Mouse (Mus musculus): ENCODE results near the gene Hook2.

- TF ChIP-seq CTCF (IDR thresholded peaks at IDR 0.05; ENCODE audit: borderline replicate concordance, insufficient read depth, low read depth, low read length) (no peak), POLR2A (IDR thresholded peaks at IDR 0.05; ENCODE audit: borderline replicate concordance, insufficient read depth, low read length) (no peak)
Measured at GRCm38 (mm10) chr8:84996978-84997377, 6.6 kb downstream of the Hook2 start.

Data from cerebellum, adult 2 months (tissue).